Mouse (Mus musculus): Measurements from ENCODE around the gene Cdk15. TPM values are rescaled to one million over a fixed set of nuclear protein-coding genes. Genes with fewer than 3 reads are reported as not detected.

Cdk15 gene
- polyA plus RNA-seq, 1 experiment: 0.44 TPM

GRCm38 (mm10) chr1:59243770-59244169 lies 12.9 kb upstream of the Cdk15 start:
- Histone ChIP-seq H3K79me2 (ENCODE audit: control insufficient read depth, insufficient read depth) (no peaks in the 10 kb centered on the region), H3K4me3 (no peak overlapping the region), H3K4me2 (ENCODE audit: low read depth) (no peak overlapping the region), H3ac (ENCODE audit: control insufficient read depth, insufficient read length) (no peak overlapping the region), H3K36me3 (ENCODE audit: control insufficient read depth, insufficient read depth) (no peaks in the 10 kb centered on the region), H3K27me3 (ENCODE audit: control insufficient read depth, insufficient read depth, insufficient read length) (no peaks in the 10 kb centered on the region)
- TF ChIP-seq MYOG (IDR thresholded peaks at IDR 0.05; ENCODE audit: control insufficient read depth in 1 of 3, insufficient read depth in 1 of 3, insufficient read length in 2 of 3, low read depth in 2 of 3) (no peak), MYOD1 (IDR thresholded peaks at IDR 0.05; ENCODE audit: control insufficient read depth in 1 of 3, insufficient read length in 2 of 3, low read depth in 2 of 3) (no peak), TCF12 (IDR thresholded peaks at IDR 0.05; ENCODE audit: insufficient read depth, poor library complexity, severe bottlenecking) (no peak), CEBPB (IDR thresholded peaks at IDR 0.05; ENCODE audit: insufficient read depth, poor library complexity, severe bottlenecking) (no peak), REST (IDR thresholded peaks at IDR 0.05; ENCODE audit: insufficient read depth, insufficient read length) (no peak), E2F4 (IDR thresholded peaks at IDR 0.05; ENCODE audit: insufficient read depth) (no peak), POLR2A (IDR thresholded peaks at IDR 0.05; ENCODE audit: insufficient read length, low read depth) (no peak), MAX (IDR thresholded peaks at IDR 0.05; ENCODE audit: low read depth) (no peak), SRF (IDR thresholded peaks at IDR 0.05; ENCODE audit: control insufficient read depth, insufficient read length, low read depth) (no peak), POLR2AphosphoS2 (IDR thresholded peaks at IDR 0.05; ENCODE audit: insufficient read length, low read depth) (no peak), USF1 (IDR thresholded peaks at IDR 0.05; ENCODE audit: low read depth) (no peak), TCF3 (IDR thresholded peaks at IDR 0.05; ENCODE audit: insufficient read length, low read depth) (no peak)

GRCm38 (mm10) chr1:59247602-59248001 lies 9.1 kb upstream of the Cdk15 start:
- TF ChIP-seq POLR2A (IDR thresholded peaks at IDR 0.05; ENCODE audit: insufficient read length, low read depth): no peak
- TF ChIP-seq CEBPB (IDR thresholded peaks at IDR 0.05; ENCODE audit: insufficient read depth, poor library complexity, severe bottlenecking): no peak
- TF ChIP-seq TCF3 (IDR thresholded peaks at IDR 0.05; ENCODE audit: insufficient read length, low read depth): no peak
- TF ChIP-seq MAX (IDR thresholded peaks at IDR 0.05; ENCODE audit: low read depth): no peak
- TF ChIP-seq SRF (IDR thresholded peaks at IDR 0.05; ENCODE audit: control insufficient read depth, insufficient read length, low read depth): no peak
- no peak for TF ChIP-seq POLR2AphosphoS2 (IDR thresholded peaks at IDR 0.05; ENCODE audit: insufficient read length, low read depth)
- no peak for TF ChIP-seq MYOG (IDR thresholded peaks at IDR 0.05; ENCODE audit: control insufficient read depth in 1 of 3, insufficient read depth in 1 of 3, insufficient read length in 2 of 3, low read depth in 2 of 3)
- H3K4me2 ChIP-seq (ENCODE audit: low read depth): no peak overlapping the region

GRCm38 (mm10) chr1:59252762-59253161 lies 3.9 kb upstream of the Cdk15 start:
- no peaks in the 10 kb centered on the region for H3K27me3 ChIP-seq (ENCODE audit: control insufficient read depth, insufficient read depth, insufficient read length)
- no peak overlapping the region for H3K4me3 ChIP-seq
- no peak for TF ChIP-seq REST (IDR thresholded peaks at IDR 0.05; ENCODE audit: insufficient read depth, insufficient read length)
- TF ChIP-seq MYOD1 (IDR thresholded peaks at IDR 0.05; ENCODE audit: control insufficient read depth in 1 of 3, insufficient read length in 2 of 3, low read depth in 2 of 3): no peak
- TF ChIP-seq TCF12 (IDR thresholded peaks at IDR 0.05; ENCODE audit: insufficient read depth, poor library complexity, severe bottlenecking): no peak
- TF ChIP-seq CEBPB (IDR thresholded peaks at IDR 0.05; ENCODE audit: insufficient read depth, poor library complexity, severe bottlenecking): no peak
- no peak for TF ChIP-seq SRF (IDR thresholded peaks at IDR 0.05; ENCODE audit: control insufficient read depth, insufficient read length, low read depth)
- no peak for TF ChIP-seq MYOG (IDR thresholded peaks at IDR 0.05; ENCODE audit: control insufficient read depth in 1 of 3, insufficient read depth in 1 of 3, insufficient read length in 2 of 3, low read depth in 2 of 3)
- no peak for TF ChIP-seq TCF3 (IDR thresholded peaks at IDR 0.05; ENCODE audit: insufficient read length, low read depth)
- TF ChIP-seq MAX (IDR thresholded peaks at IDR 0.05; ENCODE audit: low read depth): no peak
- TF ChIP-seq USF1 (IDR thresholded peaks at IDR 0.05; ENCODE audit: low read depth): no peak
- no peak for TF ChIP-seq POLR2AphosphoS2 (IDR thresholded peaks at IDR 0.05; ENCODE audit: insufficient read length, low read depth)
- no peak for TF ChIP-seq POLR2A (IDR thresholded peaks at IDR 0.05; ENCODE audit: insufficient read length, low read depth)
- TF ChIP-seq E2F4 (IDR thresholded peaks at IDR 0.05; ENCODE audit: insufficient read depth): no peak
- no peaks in the 10 kb centered on the region for H3K79me2 ChIP-seq (ENCODE audit: control insufficient read depth, insufficient read depth)
- H3ac ChIP-seq (ENCODE audit: control insufficient read depth, insufficient read length): no peak overlapping the region
- no peak overlapping the region for H3K4me2 ChIP-seq (ENCODE audit: low read depth)
- no peaks in the 10 kb centered on the region for H3K36me3 ChIP-seq (ENCODE audit: control insufficient read depth, insufficient read depth)

More at GRCm38 (mm10) chr1:59247602-59248001, 9.1 kb upstream of the Cdk15 start:
- Histone ChIP-seq H3K36me3 (ENCODE audit: control insufficient read depth, insufficient read depth) (no peaks in the 10 kb centered on the region), H3K79me2 (ENCODE audit: control insufficient read depth, insufficient read depth) (no peaks in the 10 kb centered on the region), H3ac (ENCODE audit: control insufficient read depth, insufficient read length) (no peak overlapping the region), H3K4me3 (no peak overlapping the region), H3K27me3 (ENCODE audit: control insufficient read depth, insufficient read depth, insufficient read length) (no peaks in the 10 kb centered on the region)

GRCm38 (mm10) chr1:59253301-59253909 lies 3.3 kb upstream of the Cdk15 start:
- Histone ChIP-seq H3K36me3 (ENCODE audit: control insufficient read depth, insufficient read depth) (no peaks in the 10 kb centered on the region), H3K79me2 (ENCODE audit: control insufficient read depth, insufficient read depth) (no peaks in the 10 kb centered on the region), H3K4me3 (no peak overlapping the region), H3ac (ENCODE audit: control insufficient read depth, insufficient read length) (no peak overlapping the region), H3K4me2 (ENCODE audit: low read depth) (no peak overlapping the region), H3K27me3 (ENCODE audit: control insufficient read depth, insufficient read depth, insufficient read length) (no peaks in the 10 kb centered on the region)
- no peak for TF ChIP-seq USF1 (IDR thresholded peaks at IDR 0.05; ENCODE audit: low read depth)

- TF ChIP-seq TCF3 (IDR thresholded peaks at IDR 0.05; ENCODE audit: insufficient read length, low read depth) (no peak), E2F4 (IDR thresholded peaks at IDR 0.05; ENCODE audit: insufficient read depth) (no peak), TCF12 (IDR thresholded peaks at IDR 0.05; ENCODE audit: insufficient read depth, poor library complexity, severe bottlenecking) (no peak), MYOD1 (IDR thresholded peaks at IDR 0.05; ENCODE audit: control insufficient read depth in 1 of 3, insufficient read length in 2 of 3, low read depth in 2 of 3) (no peak), CEBPB (IDR thresholded peaks at IDR 0.05; ENCODE audit: insufficient read depth, poor library complexity, severe bottlenecking) (no peak), POLR2AphosphoS2 (IDR thresholded peaks at IDR 0.05; ENCODE audit: insufficient read length, low read depth) (no peak)
- H3K27me3 ChIP-seq (ENCODE audit: control insufficient read depth, insufficient read depth, insufficient read length): no peaks in the 10 kb centered on the region
- no peak overlapping the region for H3K4me3 ChIP-seq
- no peak overlapping the region for H3ac ChIP-seq (ENCODE audit: control insufficient read depth, insufficient read length)
- H3K4me2 ChIP-seq (ENCODE audit: low read depth): no peak overlapping the region
- H3K36me3 ChIP-seq (ENCODE audit: control insufficient read depth, insufficient read depth): no peaks in the 10 kb centered on the region
- H3K79me2 ChIP-seq (ENCODE audit: control insufficient read depth, insufficient read depth): no peaks in the 10 kb centered on the region
Measured at GRCm38 (mm10) chr1:59257736-59258135, 1.0 kb downstream of the Cdk15 start.
